Mouse (Mus musculus): ENCODE data around the gene B130006D01Rik.

DNA sequence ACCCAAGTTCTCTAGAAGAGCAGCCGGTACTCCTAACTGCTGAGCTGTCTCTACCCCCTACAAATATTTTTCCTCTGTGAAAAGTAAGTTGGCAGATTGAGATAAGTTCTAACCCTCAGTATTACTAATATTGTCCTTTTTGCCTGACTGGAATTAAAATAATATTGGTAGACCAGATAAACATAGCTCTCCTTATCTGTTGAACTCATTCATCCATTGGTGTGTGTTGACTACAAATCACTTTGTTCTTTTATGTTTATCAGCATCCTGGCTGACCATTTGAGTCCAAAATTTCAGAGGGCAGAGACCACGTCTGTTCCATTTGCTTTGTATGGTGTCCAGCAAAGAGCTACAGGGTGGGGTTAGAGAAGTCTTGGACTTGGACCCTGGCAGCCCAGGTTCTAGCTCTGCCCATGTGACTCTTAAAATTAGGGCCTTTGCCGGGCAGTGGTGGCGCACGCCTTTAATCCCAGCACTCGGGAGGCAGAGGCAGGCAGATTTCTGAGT lies 13.8 kb upstream of the B130006D01Rik start:
- TF ChIP-seq CTCF (IDR thresholded peaks at IDR 0.05; ENCODE audit: low read depth, low read length) (no peak), POLR2A (IDR thresholded peaks at IDR 0.05; ENCODE audit: extremely low read depth, insufficient read depth, low read length) (no peak)
